Mouse (Mus musculus): ENCODE results near the gene Nop2. TPM values are rescaled to one million over a fixed set of nuclear protein-coding genes. Genes with fewer than 3 reads are reported as not detected.
A peak's percentile ranks its signal among the peaks of the same experiment; 100 is the strongest.

Gene Nop2
- polyA plus RNA-seq (2015; fragmentation: Nextera tagmentation; extraction: Ambion mirVana) = 49.2 and 49.3 TPM in 2 replicates

DNA sequence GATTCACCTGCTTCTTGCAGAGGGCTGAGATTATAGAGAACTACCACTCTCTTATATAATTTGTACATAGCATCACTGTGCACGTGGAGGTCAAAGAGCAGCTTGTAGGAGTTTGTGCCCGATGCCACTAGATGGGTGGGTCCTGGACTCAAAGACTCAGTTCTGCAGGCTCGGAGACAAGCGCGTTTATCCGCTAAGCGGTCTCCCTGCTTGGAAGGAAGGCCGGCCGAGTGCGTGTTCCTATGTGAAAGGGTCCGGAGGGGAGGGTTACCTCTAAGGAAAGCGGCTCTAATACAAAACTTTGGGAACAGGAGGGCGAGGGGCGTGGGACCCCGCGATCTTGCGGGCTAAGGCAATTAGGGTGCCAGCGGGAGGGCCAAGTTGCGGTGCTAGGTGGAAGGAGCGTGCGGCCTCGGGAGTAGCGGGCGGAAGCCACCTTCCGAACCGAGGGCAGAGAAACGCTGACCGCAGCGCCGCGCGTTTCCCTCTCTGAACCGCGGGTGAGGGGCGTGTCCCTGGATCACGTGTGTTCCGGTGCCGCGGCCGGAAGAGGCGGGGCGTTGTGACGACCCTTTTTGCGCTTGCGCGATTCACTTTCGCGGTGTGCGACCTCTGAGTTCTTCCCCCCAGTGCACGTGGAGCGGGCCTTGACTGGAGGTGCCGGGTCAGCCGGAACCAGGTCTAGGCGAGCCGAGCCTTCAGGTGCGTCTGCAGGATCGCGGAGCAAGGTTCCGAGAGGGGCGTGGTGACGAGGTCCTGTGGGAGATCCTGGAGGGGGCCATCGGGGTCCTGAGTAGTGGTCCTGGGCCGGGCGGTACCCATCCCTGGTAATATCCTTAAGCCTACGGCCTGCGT, at the start of gene Nop2:
TSS of gene Nop2 (plus strand) at position 608 of the 855 bp plus-strand sequence.
- no peaks in the 10 kb centered on the region for H3K9me3 ChIP-seq (replicated peaks; ENCODE audit: control insufficient read depth, low read length, poor library complexity, severe bottlenecking)
- peak within 1 kb of the TSS; percentile 85 for H3K27ac ChIP-seq (ENCODE audit: low read length)
- peak; percentile 94 for ATAC-seq
- peak within 1 kb of the TSS; percentile 90 for H3K4me2 ChIP-seq (ENCODE audit: low read length)
- peaks cover 16% of the 10 kb centered on the region for H3K4me1 ChIP-seq (ENCODE audit: control insufficient read depth, insufficient read depth, low read length)
- peak within 1 kb of the TSS; percentile 77 for H3K9ac ChIP-seq (ENCODE audit: low read depth, low read length)
- H3K4me3 ChIP-seq (ENCODE audit: low read depth, low read length) = peak within 1 kb of the TSS; percentile 83
- under 1% methylated on average over 66 of the region's 66 CpGs for WGBS
- H3K36me3 ChIP-seq (ENCODE audit: control insufficient read depth, insufficient read depth, low read length) = peaks cover 38% of the 10 kb centered on the region
- H3K27me3 ChIP-seq (ENCODE audit: control insufficient read depth, insufficient read depth, low read depth, low read length) = no peaks in the 10 kb centered on the region

DNA sequence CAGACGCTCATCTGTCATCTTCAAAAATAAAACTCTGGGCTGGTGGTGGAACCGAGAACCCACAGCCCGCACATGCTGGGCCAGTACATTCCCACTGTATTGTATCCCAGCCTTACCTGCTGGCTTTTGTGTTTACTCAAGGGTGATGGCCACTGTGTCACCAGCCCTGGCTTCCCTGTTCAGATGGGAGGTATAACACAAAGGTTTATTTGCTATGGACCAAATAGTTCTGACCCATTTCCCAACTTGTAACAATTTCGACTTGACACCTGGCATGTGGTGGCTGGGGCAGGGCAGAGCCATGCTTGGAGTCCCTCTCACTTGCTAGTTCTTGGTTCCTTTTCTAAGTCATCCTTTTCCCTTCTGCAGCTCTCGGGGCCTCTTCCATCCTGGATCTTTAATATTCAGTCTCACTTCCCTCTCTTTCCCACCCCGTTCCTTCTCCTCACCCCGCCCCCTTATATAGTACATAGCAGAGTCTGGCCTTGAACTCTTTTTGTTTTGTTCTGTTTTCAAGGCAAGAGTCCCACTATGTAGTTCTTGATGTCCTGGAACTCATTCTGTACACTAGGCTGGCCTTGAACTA, 48.8 kb upstream of the Nop2 start:
- Histone ChIP-seq H3K4me2 (ENCODE audit: low read length) (no peak overlapping the region), H3K4me1 (ENCODE audit: control insufficient read depth, insufficient read depth, low read length) (peaks cover 3% of the 10 kb centered on the region), H3K4me3 (ENCODE audit: low read depth, low read length) (no peak overlapping the region), H3K9ac (ENCODE audit: low read depth, low read length) (no peak overlapping the region), H3K27me3 (ENCODE audit: control insufficient read depth, insufficient read depth, low read depth, low read length) (no peaks in the 10 kb centered on the region), H3K36me3 (ENCODE audit: control insufficient read depth, insufficient read depth, low read length) (no peaks in the 10 kb centered on the region), H3K9me3 (replicated peaks; ENCODE audit: control insufficient read depth, low read length, poor library complexity, severe bottlenecking) (no peaks in the 10 kb centered on the region), H3K27ac (ENCODE audit: low read length) (no peak overlapping the region)
- 86% methylated on average over 7 of the region's 7 CpGs for WGBS
- no peak for ATAC-seq

DNA sequence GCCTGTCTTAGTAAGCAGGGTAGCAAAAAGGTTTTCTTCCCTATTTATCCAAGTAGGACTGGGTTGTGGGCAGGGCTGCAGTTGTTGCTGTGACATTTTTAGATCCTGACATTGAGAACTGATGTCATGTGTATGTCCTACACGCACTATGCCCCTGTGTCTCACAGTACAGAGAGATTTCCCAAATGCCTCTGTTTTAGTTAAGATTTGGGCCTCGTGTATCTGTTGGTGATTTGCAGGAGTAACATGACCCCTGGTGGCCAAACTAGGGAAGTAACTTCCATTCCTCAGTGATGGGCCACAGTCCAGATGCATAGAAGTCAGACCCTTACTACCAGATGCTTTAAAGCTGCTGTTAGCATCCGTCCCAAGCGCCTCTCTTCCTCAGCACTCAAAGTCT, 47.3 kb upstream of the Nop2 start:
- ATAC-seq = no peak
- no peak overlapping the region for H3K9ac ChIP-seq (ENCODE audit: low read depth, low read length)

DNA sequence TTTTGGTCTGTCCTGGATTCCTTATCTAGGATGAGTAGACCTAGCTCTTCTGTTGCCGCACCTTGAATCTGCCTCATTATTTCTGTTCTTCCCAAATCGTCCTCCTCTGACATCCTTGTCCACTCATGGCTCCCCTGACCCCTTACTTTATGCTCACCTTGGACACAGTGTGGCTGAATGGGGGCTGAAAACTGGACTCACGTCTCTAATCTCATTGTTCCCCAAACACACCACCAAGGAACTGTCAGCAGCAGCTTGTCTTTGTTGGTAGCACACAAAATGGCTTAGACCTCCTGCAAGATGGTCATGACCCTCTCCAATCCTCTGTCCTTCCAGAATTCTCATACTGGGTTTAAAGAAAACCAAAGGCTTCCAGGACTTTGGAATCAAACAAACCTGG, 43.8 kb upstream of the Nop2 start:
- 69% methylated on average over 3 of the region's 3 CpGs for WGBS
- no peak overlapping the region for H3K4me2 ChIP-seq (ENCODE audit: low read length)
- peaks cover 26% of the 10 kb centered on the region for H3K4me1 ChIP-seq (ENCODE audit: control insufficient read depth, insufficient read depth, low read length)
- no peaks in the 10 kb centered on the region for H3K27me3 ChIP-seq (ENCODE audit: control insufficient read depth, insufficient read depth, low read depth, low read length)
- H3K27ac ChIP-seq (ENCODE audit: low read length) = peak overlapping the region; percentile 92
- H3K4me3 ChIP-seq (ENCODE audit: low read depth, low read length) = no peak overlapping the region
- H3K9me3 ChIP-seq (replicated peaks; ENCODE audit: control insufficient read depth, low read length, poor library complexity, severe bottlenecking) = no peaks in the 10 kb centered on the region
- ATAC-seq = no peak
- no peak overlapping the region for H3K9ac ChIP-seq (ENCODE audit: low read depth, low read length)
- no peaks in the 10 kb centered on the region for H3K36me3 ChIP-seq (ENCODE audit: control insufficient read depth, insufficient read depth, low read length)

More for the DNA sequence above, 47.3 kb upstream of the Nop2 start:
- Histone ChIP-seq H3K36me3 (ENCODE audit: control insufficient read depth, insufficient read depth, low read length) (no peaks in the 10 kb centered on the region), H3K27ac (ENCODE audit: low read length) (no peak overlapping the region), H3K4me2 (ENCODE audit: low read length) (no peak overlapping the region), H3K9me3 (replicated peaks; ENCODE audit: control insufficient read depth, low read length, poor library complexity, severe bottlenecking) (no peaks in the 10 kb centered on the region), H3K4me1 (ENCODE audit: control insufficient read depth, insufficient read depth, low read length) (peaks cover 13% of the 10 kb centered on the region), H3K27me3 (ENCODE audit: control insufficient read depth, insufficient read depth, low read depth, low read length) (no peaks in the 10 kb centered on the region), H3K4me3 (ENCODE audit: low read depth, low read length) (no peak overlapping the region)
- 8% methylated on average over 4 of the region's 4 CpGs for WGBS

DNA sequence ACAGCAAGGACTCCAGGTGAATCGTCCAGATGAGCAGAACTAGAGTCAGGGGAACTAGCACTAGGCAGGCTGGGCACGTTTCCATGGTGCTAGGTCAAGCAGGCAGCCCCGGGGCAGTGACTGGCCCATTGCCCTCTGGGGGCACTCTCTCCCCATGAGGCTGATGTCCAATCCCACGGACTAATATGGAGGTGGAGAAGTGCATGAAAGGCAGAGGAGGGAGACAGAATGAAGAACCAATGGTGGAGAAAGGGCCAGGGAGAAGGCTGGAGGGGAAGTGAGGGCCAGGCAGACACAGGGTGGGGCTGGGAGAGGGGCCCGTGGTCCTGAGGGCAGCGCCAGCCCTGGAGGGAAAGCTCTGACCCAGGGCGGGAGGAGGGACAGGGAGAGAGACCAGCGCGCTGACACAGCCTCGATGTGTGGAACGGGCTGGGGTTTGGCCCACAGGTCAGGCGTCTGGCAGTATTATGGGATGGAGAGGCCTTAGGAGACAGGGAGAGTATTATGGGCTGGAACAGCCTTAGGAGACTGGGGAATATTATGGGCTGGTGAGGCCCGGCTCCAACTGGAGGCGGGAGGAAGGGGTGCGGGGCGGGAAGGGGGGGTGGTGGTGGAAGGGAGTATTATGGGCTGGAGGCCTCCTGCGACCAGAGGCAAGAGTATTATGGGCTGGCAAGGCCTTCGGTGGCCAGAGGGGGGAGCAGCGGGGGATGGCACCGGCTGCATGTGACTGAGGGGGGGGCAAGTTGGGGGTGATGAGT, 43.0 kb upstream of the Nop2 start:
- Histone ChIP-seq H3K36me3 (ENCODE audit: control insufficient read depth, insufficient read depth, low read length) (no peaks in the 10 kb centered on the region), H3K4me3 (ENCODE audit: low read depth, low read length) (no peak overlapping the region), H3K27ac (ENCODE audit: low read length) (peak overlapping the region; percentile 92), H3K4me2 (ENCODE audit: low read length) (peak overlapping the region; percentile 42), H3K4me1 (ENCODE audit: control insufficient read depth, insufficient read depth, low read length) (peaks cover 26% of the 10 kb centered on the region), H3K9ac (ENCODE audit: low read depth, low read length) (peak overlapping the region; percentile 43; the same call in 1 of the 2 replicates), H3K9me3 (replicated peaks; ENCODE audit: control insufficient read depth, low read length, poor library complexity, severe bottlenecking) (no peaks in the 10 kb centered on the region), H3K27me3 (ENCODE audit: control insufficient read depth, insufficient read depth, low read depth, low read length) (no peaks in the 10 kb centered on the region)
- ATAC-seq = peak; percentile 85
- WGBS = under 1% methylated on average over 20 of the region's 20 CpGs

DNA sequence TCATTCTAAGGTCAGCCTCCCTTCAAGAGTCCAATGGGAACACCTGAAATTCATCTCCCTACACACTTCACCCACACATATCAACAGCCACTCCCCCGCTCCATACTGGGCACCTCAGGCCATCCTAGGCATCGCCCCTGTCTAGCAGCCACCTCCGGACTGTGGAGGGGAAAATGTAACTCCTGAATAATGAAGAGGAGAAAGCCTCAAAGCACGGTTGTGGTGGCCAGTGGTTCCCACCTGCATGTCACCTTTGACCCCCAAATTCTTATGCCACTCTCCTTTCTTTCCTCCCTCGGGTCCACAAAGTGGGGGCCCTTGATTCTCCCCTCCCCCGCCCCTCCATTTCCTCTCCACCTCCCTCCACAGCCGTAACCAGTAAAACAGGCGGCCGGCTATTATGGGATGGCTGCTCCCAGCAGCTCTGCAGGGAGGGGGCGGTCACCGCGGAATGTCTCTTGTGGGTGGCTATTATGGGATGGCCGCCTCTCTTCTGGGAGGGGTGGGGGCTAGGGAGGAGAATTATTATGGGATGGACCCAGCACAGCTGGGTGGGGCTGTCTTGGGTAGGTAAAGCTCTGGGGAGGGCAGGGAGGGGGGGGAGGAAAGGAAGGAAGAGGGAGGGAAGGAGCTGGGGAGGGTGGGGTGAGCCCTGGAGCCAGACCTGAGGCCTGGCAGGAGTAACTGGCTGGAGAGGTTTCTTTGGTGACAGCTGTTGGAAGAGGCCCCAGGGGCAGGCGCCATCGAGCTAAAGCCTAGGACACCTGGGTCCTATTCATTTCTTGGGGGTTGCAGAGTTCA, 42.0 kb upstream of the Nop2 start:
- peak overlapping the region; percentile 64 for H3K9ac ChIP-seq (ENCODE audit: low read depth, low read length)
- peaks cover 23% of the 10 kb centered on the region for H3K4me1 ChIP-seq (ENCODE audit: control insufficient read depth, insufficient read depth, low read length)
- no peaks in the 10 kb centered on the region for H3K9me3 ChIP-seq (replicated peaks; ENCODE audit: control insufficient read depth, low read length, poor library complexity, severe bottlenecking)
- no peaks in the 10 kb centered on the region for H3K27me3 ChIP-seq (ENCODE audit: control insufficient read depth, insufficient read depth, low read depth, low read length)
- peak; percentile 82 for ATAC-seq
- peak overlapping the region; percentile 92 for H3K27ac ChIP-seq (ENCODE audit: low read length)
- H3K4me2 ChIP-seq (ENCODE audit: low read length) = peak overlapping the region; percentile 42
- 1% methylated on average over 15 of the region's 15 CpGs for WGBS
- H3K36me3 ChIP-seq (ENCODE audit: control insufficient read depth, insufficient read depth, low read length) = no peaks in the 10 kb centered on the region
- peak overlapping the region; percentile 11; the same call in 1 of the 2 replicates for H3K4me3 ChIP-seq (ENCODE audit: low read depth, low read length)

DNA sequence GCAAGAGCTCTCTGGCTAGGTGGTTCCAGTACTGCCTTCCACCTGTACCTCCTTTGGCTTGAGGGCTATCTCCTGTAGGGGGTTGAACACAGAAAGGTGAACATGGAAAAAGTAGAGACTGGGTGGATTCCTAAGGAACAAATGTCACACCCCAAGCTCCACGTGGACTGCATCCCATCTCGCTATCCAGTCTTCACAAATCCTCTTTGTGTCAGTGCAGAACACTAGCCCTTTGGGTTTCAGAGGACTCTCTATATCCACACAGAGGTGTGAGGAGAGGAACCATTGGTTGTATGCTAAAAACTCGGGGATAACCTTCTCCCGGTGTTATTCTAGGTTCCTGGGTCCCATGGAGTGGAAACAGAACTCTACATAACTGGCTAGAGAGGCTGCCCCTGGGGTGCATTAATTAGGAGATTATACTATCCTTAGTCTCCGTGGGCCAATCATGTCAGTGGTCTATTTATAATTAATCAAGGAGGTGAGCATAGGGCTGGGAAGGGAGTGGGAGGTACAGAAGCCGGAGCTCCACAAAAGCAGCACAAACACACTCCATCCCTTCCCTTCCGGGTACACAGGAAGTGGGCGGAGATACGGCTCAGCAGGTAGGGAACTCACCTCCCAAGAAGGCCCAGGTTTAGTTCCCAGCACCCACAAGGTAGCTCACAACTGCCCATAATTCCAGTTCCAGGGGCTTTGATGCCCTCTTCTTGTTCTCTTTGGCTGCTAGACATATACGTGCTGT, 41.2 kb upstream of the Nop2 start:
- Histone ChIP-seq H3K27ac (ENCODE audit: low read length) (peak overlapping the region; percentile 92), H3K36me3 (ENCODE audit: control insufficient read depth, insufficient read depth, low read length) (no peaks in the 10 kb centered on the region), H3K4me1 (ENCODE audit: control insufficient read depth, insufficient read depth, low read length) (peaks cover 24% of the 10 kb centered on the region), H3K9ac (ENCODE audit: low read depth, low read length) (peak overlapping the region; percentile 64), H3K9me3 (replicated peaks; ENCODE audit: control insufficient read depth, low read length, poor library complexity, severe bottlenecking) (no peaks in the 10 kb centered on the region), H3K4me3 (ENCODE audit: low read depth, low read length) (no peak overlapping the region), H3K27me3 (ENCODE audit: control insufficient read depth, insufficient read depth, low read depth, low read length) (no peaks in the 10 kb centered on the region), H3K4me2 (ENCODE audit: low read length) (peak overlapping the region; percentile 42)
- WGBS = 49% methylated on average over 10 of the region's 10 CpGs
- ATAC-seq = no peak

DNA sequence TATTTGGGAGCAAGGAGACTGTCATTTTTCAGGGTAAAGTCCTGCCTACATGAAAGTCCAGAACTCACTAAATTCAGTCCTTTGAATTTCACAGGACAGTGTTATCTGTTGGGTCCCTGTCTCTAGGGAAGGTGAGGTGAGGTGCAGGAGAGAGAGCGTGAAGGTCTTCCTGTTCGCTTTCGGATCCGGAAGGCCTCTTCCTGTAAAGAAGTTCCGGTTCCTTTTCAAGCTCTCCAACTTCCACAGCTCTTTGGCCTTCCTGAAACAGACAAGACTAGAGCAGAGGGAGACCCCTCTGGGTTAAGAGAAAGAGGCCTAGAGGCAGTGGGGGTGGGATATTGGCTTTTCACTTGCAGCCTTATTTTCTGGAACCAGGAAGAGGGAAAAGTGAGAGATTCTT, 39.3 kb upstream of the Nop2 start:
- Histone ChIP-seq H3K9me3 (replicated peaks; ENCODE audit: control insufficient read depth, low read length, poor library complexity, severe bottlenecking) (no peaks in the 10 kb centered on the region), H3K27ac (ENCODE audit: low read length) (no peak overlapping the region), H3K36me3 (ENCODE audit: control insufficient read depth, insufficient read depth, low read length) (no peaks in the 10 kb centered on the region), H3K4me1 (ENCODE audit: control insufficient read depth, insufficient read depth, low read length) (peaks cover 26% of the 10 kb centered on the region), H3K4me2 (ENCODE audit: low read length) (no peak overlapping the region), H3K9ac (ENCODE audit: low read depth, low read length) (no peak overlapping the region), H3K4me3 (ENCODE audit: low read depth, low read length) (no peak overlapping the region), H3K27me3 (ENCODE audit: control insufficient read depth, insufficient read depth, low read depth, low read length) (no peaks in the 10 kb centered on the region)
- 91% methylated on average over 5 of the region's 5 CpGs for WGBS
- no peak for ATAC-seq
